Mouse (Mus musculus) kidney, postnatal 36 days (tissue): ENCODE measurements at regions not wholly inside any gene's neighbourhood (a gene's known extent, or its start where the extent isn't known, plus 50 kb on each side); places are given as distances from the start of the nearest gene placed in this dataset.
A peak's percentile ranks its signal among the peaks of the same experiment; 100 is the strongest.
"Not testable (repeated sequence)": the region's sequence is repeated elsewhere in the genome, so short reads cannot be mapped to it uniquely, and the experiment has no call there.

ENCODE experiments used
- DNase-seq, 2 experiments: peaks; one replicate each; pipeline ENCODE4 v3.0.0; 2021 to 2022; ENCODE audit warnings: mixed read lengths in 2 of 2

DNA sequence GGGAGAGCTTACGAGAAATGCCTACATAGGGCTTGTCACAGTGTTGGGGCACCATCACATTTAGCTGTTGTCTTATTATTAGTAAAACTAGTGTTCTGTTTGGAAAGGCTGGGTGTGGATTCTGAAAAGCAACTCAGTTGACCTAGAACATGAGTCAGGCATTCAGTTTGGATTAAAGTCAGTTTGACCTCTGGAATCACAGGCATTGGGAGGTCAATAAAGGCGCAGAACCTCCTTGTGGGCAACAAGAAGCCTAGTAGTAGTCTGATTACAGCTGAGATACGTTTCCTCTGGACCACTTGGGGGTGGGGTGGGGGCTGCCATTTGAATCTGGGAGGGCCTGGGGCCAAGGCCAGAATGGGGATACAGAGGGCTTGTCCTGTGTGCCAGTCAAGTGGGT lies 52.1 kb upstream of the Map3k1 start:
- DNase-seq: no peak

DNA sequence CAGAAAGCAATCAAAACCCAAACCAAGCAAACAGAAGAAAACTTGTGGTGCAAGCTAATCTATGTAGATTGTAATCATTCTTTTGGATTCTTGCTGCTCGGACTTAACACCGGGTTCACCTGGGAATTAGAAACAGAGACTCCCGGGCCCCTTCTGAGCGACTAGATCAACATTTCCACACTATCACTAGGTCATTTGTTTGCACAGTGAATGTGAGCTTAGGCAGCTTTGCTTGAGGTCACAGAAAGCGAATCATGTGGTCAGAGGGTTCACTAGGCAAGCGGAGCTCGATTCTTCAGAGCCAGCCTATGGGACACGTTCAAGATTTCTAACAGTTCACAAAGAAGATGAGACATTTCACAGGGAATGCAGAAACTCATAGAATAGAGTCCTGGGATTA lies 53.5 kb upstream of the Map3k1 start:
- no peak for DNase-seq

DNA sequence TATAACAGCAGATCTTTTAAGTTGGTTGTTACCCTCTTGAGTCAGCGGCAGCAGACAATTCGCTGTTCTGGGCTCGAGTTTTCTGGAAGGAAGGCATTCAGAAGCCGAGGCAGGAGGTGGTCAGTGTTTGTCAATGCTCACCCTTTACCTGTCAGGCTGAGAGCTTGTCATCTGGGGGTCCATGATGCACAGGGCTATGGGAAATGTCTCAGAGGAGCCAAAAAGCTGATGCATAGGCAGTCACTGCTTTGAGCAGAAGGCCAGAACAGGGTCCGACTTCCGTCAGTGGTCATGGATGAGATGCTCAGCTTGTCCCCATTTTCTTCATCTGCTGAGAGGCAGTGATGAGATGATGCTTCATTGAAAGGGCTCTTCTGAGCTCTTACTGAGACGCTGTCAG lies 57.2 kb upstream of the Map3k1 start:
- no peak for DNase-seq

DNA sequence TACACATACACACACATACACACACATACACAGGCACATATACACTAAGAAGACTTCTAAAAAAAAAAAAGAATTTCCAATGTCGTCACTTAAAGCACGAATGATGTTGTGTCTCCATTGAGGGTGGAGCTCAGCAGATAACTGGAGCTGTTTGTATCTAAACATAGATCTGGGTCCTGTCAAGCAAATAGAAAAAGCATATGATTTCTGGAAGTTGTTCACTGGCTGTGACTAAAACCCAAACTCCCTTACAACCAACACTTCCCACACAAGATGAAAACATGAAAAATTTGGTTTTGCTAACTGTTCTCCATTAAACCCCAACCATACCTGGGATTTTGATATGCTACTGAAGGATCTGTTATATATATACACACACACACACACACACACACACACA lies 58.5 kb upstream of the Map3k1 start:
- no peak for DNase-seq

DNA sequence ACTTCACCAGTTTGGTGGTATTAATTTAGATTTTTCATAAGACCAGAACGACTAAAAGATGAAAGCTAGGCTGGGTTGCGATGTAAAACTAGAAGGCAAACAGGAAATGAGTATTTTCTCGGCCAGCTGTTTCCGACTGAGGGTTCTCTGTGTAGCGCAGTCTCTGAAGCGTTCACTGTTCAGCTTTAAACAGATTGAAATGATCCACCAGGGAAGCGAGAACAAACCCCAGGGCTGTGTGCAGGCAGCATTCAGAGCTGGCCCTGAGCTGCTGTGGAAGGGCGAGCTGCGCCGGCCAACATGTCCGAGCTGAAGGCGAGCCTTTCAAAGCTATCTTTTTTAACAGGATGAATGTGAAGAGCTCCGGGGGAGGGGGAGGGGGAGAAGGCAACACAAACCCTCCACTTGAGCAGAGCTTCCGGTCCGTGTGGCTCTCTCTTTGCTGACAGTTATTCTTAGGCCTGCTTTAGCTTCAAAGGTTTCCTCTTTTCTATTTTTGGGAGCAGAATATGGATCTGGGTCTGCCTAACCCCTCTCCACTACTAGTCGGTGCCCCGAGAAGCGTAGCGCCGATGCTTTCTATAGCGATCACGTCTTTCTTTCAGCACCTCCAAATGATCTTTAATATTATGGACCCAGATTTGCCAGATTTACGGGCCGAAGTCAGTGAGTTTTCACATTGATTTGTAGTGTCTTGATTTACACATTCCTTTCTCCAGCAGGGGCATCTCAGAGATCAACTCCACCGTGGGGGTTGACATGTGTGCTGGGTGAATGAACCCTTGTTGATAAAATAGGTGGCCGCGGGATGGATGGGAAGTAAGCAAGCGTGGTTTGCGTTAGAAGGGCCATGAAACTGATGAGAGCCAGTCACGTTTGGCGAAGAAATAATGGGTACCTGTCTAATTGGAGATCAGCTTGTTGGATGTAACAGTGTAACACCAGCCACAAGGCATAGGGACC lies 59.3 kb upstream of the Map3k1 start:
- DNase-seq: peak; percentile 49 to 76

DNA sequence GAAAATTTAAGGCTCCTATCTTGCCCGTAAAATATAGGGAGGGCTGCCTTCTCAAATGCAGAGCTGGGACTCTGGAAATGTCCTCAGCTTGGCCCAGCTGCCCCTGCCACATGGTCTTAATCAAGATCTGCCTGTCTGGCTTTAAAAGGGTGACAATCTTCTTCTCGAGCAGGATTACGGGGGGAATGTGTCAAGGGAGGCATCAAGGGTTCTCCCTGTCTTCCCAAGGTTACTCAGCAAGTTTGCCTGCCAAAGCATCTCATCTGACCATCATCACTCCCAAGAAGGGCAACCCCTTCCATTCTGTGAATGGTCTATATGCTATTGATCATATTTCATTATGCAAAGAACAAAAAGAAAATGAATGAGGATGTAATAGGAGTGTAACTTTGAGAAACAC lies 60.2 kb upstream of the Map3k1 start:
- no peak for DNase-seq

DNA sequence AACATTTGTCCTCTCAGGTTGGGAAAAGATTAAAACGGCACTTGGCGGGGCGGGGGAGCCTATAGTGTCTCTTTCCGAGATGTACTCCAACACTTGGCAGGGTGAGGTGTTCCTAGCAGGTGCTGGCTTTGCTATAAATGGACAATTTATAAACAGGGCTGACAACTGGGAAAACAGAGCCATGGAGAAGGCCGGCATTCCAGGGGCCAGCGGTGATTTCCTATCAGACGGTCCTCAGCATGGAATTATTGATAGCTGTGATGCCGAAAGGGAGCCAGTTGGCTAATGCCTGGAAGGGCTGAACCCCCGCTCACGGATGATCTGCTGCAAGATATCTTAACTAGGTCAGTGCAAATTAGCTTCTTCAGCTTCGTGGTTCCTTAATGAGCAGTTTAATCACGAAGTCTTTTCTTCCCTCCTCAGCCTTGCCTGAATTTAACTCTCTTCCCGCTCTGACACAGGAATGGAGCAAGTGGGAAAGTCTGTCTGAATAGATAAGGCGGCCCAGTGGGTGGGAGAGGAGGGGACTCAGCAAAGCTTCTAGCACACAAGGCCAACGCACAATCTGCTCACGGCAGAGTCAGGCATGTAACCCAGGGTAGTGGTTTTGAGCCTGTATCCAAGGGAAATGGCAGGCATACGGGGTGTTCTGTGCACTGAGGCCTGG lies 61.1 kb upstream of the Map3k1 start:
- no peak for DNase-seq

DNA sequence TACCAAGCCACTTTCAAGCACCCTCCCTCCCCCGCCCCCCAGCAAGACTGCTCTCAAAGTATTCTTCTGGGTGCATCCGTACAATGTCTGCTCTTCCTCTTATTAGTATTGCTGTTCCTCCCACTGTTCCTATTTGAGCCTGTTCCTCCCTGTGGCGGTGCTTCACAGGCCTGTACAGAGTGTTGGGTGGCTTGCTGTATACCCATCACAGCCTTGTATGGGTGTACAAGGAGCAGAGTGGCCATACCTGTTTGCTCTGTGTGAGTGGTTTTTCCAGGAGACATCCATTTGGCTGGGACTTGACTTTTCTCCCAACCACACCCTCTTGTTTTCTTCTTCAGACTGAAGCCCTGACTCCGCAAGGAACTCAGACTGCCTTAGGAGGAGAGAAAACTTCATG lies 61.7 kb upstream of the Map3k1 start:
- DNase-seq: no peak

DNA sequence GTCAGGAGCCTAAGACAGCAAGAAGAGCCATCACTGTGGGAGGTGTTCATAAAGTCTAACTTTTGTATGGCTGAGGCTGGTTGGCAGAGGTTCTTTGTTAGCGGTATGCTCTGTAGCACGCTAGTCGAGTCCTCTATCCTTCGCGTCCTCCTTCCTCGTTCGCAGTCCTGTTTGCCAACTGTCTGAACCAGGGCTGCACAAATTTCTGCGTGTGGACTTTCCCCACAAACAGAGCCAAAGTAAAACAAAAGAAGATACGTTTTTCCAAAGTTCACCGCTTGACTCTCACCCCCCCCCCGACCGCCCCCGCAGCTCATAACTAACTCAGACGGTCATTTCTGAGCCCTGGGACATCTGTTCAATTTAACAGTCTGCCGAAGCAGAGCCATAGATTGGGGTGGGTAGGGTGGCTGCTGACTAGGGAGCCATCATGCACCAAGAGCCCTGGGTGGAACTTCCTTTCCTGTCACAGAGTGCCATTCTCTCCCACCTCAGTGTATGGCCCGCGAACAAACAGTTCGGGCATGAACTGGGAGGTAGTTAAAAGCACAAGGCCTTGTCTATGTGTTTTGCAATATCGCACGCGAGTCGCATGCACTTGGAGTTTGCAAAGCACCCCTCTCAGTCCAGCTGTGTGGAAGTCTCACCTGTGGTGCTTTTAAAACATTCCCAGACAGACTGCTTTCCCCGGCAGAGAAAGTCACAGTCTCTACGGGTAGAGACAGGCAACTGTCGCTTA lies 63.0 kb upstream of the Map3k1 start:
- no peak for DNase-seq

DNA sequence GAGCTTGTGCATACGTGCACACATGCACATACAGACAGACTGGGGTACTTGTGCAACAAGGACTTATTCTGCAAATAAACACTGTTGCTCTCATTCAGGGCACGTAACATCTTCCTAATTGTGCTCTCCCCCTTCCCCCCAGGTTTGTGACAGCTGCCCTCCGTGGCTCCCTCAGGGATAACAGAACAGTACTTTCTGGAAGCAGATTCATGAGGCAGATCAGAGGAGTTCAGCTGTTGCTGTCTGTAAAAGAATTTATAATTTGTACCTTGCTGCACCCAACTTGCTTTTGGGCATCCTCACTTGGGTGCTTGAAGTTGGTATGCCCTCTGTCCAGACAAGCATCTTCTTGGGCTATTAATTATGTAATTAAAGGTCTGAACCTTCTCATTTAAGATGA lies 65.5 kb upstream of the Map3k1 start:
- DNase-seq: no peak

DNA sequence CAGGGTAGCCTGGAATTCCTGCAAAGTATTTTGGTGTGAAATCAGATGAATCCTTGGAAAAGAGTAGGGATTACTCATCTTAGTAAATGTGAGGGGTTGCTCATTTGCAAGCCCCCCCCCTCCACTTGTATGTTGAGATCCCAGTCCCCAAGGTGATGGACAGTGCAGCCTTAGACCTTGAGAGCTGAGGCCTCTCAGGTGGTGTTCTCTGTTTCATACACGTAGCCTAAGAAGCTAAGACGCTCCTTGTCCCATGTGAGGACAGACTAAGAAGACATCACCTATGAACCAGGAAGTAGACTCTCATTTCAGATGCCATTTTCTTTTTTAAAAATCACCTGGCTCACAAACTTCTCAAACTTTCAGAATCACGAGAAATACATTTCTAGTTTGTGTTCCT lies 67.6 kb upstream of the Map3k1 start:
- DNase-seq: no peak

DNA sequence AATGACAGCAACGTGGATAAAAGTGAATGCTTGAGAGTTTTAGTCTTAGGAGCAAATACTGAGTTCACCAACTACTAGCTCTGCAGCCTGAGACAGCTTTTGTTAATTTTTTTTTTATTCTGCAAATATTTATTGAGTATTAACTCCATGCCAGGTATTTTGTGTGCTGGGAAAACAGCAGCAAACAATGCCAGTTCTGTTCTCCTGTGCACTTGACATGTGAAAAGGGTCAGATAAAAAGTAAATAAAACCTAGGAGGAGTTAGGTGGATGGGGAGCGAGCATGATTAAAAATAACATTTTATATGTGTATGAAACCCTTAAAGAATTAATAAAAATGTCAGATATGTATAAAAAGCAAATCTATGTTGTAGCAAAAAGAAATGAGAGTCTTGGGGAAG lies 68.1 kb upstream of the Map3k1 start:
- DNase-seq: no peak

DNA sequence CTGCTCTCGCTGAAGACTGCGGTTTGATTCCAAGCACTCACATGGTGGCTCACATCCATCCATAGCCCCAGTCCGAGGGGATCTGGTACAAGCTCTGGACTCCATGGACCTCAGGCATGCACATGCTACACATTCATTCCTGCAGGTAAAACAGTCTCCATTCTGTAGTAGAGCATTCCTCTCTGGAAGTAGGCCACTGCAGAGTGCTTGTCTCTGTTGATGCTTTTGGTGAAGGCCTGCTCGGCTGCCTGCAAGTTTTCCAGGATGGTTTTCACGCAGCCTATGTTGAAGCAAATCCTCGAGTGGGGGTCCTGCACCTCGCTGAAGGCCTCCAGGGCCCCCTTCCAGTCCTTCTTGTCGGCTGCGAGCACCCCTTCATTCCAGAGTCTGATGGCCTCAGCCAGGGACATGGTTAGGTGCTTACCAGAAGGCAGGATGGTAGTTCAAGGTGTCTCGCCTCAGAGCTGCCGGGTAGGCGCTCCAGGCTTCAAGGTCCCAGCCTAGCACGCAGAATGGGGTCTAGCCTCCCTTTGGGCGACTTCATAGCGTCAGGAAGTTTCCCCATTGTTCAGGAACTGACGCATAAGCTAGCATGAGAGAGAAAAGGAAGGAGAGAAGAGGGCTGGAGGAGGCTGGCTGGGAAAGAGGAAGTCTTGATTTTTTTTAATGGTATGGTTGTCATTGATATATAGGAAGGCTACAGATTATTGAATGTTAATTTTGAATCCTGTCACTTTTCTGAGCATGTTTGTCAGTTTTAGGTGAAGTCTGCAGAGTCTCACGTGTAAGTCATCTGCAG lies 75.2 kb upstream of the Map3k1 start:
- DNase-seq: not testable (repeated sequence)

DNA sequence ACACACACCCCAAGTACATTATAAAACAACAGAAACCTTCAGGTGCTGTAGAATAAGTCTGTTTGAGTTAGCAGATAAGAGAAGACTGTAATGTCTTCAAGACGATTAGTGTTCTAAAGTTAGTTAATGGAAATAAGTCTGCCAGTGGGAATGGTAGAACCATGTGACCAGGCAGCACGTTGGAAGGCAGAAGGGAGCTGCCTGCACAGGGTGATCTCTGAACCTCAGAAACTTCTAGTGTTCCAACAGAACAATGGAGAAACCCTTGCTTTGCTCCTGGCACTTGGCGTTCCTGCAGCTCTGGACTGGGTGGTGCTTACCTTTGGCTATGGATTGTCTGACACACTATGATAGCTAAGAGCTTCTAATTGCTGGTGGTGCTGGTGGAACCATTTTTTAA lies 82.0 kb upstream of the Map3k1 start:
- DNase-seq: peak; percentile 41 to 42

DNA sequence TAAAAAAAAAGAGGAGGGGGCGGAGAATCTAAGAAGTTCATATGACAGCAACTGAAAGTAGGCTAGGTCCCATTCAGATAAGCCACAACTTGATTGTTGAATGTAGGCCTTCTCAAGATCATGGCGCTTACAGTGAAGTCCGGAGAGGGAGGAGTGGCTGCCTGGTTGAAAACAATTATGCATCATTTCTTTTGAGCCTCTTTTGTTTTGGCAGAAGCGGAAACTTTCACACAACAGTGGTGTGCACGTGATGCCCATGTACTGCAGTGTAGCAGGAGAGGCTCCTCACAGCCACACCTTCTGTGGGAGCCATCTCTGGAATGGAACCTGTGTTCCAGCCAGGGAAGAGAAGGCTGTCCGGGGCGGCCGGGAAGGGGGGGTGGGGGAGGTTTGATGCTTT lies 83.3 kb upstream of the Map3k1 start:
- no peak for DNase-seq

DNA sequence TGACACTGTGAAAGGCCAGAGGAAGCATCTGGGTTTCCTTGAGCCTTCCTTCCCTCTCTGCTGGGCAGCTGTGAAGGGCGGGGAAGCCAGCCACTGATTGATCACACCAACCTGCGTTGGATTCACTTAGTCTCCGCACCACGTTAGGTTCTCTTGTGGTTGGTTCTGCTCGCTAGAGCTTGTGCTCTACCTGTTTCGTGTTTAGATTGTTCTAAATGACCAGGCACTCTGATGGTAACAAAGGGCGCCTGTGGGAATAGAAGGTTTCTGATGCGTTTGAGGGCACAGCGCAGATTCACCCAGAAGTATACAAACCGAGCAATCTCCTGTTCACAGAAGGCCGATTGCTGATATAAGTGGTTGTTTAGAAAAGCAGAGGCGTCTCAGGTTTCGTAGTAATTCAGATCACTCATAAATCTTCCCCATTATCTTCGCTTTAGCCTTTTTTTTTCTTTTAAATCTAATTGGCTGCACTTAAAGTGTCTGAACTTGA lies 84.5 kb upstream of the Map3k1 start:
- DNase-seq: no peak

DNA sequence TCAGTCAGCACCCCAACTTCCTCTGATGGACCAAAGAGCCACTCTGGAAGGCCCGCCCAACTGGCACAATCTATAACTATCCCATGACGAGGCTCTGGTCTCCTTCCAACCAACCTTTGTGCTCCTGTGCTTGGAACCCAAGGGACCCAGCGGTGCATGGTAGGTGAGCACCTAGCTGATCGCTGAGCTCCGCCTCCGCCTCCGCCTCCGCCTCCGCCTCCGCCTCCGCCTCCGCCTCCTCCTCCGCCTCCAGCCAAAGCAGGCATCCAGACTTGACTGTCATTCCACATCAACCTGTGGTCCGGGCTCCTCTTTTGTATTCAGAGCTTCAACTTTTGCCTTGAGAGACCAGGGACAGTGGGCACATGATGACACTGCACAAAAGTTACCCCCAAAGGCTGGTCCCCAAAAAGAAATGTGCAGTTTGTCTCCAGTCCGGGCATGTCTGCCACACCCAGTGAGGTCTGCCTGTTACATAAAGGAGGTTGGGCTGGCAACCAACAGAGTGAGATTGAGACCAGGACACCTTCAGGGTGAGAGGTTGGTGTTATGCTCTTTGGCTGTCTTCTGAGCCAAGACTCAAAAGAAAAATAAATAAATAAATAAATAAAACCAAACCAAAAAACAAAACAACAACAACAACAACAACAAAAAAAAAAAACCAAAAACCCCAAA lies 86.1 kb upstream of the Map3k1 start:
- peak; percentile 91 to 93 for DNase-seq

DNA sequence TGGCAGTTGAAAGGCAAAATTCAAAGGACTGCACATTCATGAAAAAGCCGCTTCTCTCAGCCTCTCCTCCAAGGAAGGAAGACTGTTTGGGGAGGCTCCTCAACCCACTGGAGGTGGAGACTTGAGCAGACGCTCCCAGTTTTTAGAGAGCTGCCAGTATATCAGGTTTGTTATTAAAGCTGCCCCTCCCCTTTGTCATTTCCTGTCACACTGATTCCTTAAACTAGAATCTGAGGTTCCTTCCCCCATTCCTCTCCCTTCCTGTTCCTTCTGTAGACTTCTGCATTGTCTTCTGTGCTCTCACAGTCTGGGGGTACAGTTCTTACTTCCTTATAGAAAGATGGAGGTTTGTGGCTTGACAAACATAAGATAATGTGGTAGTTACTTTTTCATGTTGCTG lies 87.5 kb upstream of the Map3k1 start:
- DNase-seq: no peak

DNA sequence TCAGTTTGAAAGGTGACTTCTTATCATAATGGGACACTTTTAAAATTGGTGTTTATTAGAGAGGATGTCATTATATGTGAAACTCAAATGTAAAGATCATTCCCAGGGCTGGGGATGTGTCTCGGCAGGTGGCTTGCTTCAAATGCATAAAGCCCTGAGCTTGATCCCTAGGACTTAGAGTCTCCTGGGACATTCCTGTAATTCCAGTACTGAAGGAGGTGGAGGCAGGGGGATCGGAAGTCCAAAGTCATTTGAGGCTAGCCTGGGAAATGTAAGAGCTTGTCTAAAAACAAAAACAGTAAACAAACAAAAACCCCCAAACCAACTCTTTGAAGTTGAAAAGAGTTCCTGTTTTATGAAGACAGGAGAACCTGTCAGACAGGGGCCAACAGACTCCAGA lies 94.6 kb upstream of the Map3k1 start:
- DNase-seq: no peak

DNA sequence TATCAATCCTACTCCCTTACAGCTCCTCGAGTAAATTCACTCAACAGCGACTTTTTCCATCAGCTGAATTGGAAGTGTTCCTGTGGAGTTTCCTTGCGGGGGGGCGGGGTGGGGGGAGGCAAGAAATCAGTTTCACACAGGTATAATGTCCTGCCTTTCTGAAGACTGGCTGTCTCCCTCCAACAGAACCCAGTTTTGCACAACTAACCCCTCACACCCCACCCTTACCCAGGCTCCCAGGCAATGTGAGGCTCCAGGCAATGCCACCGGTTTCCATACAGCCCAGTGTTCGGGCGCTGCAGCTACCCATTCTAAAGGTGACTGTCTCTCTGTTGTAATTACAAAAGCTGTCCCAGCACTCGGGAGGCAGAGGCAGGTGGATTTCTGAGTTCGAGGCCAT lies 95.1 kb upstream of the Map3k1 start:
- no peak for DNase-seq

DNA sequence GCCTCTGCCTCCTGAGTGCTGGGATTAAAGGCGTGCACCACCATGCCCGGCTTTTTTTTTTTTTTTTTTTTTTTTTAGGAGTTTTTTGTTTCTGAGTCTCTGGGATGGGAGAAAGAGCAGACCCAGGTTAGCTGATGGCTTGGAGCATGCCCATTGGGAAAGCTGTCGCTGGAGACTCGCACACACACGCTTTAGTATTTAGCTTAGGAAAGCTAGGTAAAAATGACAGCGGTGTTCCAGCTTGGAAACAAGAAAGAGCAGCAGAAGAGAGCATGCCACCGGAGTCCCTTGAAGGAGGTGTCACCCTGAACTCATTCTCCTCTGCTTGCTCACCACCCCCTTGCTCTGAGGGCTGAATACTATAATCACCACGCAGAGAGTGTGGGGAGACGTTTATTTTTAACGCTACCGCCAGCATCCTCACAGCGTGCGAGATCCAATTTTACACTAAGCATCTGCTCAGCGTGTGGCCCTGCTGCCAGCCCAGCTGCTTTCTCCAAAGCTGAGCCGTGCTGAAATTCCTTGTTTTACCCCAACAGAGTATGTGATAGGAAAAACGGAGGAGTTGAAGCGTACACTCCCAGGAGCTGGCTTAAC lies 95.9 kb upstream of the Map3k1 start:
- no peak for DNase-seq
